Mouse (Mus musculus) ES-CJ7 (cell line): Measurements from ENCODE around the gene Crlf2.

Experiments used
- DNase-seq: peaks from one replicate; pipeline ENCODE4 v3.0.0; 2011; ENCODE audit warnings: low read depth, low spot score

Crlf2 gene

DNA sequence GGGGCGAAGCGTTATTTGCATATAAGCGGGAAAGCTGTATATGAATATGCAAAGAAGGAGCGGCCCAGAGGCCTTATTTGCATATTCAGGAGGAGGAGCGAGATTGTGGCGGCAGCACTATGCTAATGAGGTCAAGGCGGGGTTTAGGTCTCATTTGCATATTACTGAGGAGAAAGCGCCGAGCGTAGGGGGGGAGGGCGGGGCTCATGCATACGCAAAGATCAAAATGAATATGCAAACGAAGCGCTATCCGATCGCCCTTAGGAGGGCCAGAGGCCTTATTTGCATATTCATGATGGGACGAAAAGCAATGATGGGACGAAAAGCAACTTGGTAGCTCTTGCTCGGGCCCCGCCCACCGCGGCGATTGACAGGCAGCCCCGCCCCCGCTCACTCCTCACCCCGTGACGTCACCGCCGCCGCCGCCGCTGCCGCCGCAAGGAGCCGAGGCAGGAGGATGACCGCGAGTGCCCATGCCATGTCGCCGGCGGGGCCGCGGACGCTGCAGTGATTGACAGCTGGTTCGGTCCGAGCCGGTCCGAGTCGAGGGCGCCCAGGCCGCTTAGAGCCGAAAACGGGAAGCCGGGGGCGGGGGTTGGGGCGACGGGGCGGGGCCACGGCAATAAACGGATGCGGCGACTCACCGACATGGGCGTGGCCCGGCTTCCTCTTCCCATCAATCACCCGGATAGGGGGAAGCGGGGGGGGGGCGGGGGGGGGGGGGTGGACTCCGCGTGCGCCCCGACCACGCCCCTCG, at the start of gene Crlf2:
Gene Crlf2 (minus strand): TSS at position 590 of the 757 bp plus-strand sequence.
- peak; percentile 98 for DNase-seq

DNA sequence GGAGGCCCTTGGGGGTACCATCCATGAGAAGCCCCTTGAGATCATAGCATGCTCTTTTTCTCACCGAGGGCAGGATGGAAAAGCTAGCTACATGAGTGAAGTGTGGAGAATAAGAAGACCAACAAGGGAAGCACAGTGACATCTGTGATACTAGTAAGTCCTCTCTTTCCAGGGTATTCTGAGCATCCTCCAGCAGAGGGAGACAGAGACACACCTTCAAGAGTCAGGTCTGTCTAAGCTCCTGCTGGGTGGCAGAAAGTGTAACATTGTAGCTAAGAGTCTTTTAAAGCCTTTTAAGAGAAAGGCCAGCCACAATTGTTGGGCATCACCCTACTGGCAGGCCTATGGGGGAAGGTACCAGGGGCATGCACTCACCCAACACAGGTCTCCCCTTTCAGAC, 43.8 kb upstream of the Crlf2 start:
- DNase-seq, result peak; percentile 43

DNA sequence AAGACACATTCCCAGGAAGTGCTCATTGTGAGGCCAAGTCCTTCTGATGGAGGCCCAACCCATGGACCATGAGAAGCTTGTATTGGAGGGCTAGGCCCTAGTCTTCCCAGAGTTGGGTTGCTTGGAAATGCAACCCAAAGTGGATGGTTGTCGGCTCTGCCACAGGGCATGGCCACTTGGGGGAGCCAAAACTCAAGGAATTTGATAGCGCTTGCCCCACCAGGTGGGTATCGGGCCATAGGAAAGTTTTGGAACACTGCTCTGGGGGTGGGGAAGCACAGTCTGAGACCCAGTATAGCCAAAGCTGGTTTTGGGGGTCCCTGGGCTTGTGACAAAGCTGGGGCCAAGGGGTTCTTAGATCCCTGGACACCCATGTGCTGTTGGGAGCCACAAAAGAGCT, 42.3 kb upstream of the Crlf2 start:
- peak; percentile 52 for DNase-seq

DNA sequence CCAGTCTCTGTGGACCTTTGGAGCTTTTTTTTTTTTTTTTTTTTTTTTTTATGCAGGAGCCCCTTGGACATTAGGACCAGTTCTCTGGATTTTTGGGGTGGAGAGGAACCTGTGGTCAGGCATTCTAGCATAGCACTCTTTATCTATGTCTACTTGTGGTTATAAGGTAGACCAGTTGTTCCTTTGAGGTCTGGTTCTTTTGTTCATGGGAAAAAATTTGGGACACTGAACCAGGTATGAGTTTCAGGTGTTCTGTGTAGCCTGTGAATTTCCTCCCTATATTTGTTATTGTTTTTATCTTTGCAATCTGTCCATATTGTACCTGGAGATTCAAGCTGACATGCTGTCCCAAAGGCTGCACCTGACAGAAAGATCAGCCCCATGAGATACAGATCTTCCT, 40.1 kb upstream of the Crlf2 start:
- DNase-seq, result no peak

DNA sequence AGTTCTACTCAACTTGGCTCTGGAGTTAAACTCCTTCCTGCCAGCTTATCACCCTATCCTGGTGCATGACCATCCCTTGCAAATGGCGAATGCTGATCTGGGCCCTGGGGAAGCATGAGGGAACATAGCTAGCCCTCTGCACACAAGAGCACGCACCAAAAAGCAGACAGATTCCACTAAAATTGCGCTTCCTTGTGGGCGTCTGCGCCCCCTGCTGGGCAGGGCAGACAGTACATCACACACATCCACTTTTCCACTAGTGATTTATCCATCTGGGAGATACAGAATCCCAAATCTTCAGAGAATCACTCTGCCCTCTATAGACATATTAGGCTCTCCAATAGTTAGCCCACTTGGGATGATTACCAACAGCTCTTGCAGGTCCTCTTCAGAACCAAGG, 37.9 kb upstream of the Crlf2 start:
- peak; percentile 54 for DNase-seq

DNA sequence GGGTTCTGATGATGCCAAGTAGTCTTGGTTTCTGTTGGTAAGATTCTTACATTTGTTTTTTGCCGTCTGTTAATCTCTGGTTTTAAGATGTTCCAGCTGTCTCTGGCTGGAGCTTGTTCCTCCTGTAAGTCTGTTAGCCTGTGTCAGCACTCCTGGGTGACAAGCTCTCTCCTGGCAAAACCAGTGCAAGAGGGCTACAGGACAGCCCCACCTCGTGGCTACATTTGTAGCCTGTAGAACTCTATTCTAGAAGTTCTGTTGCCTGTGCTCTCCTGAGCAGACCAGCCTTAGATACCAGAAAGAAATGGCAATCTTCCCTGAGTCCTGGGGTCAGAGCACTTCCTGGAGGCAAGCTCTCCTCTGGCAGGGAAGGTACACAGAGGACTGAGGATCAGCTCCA, 4.0 kb upstream of the Crlf2 start:
- DNase-seq, result peak; percentile 24

DNA sequence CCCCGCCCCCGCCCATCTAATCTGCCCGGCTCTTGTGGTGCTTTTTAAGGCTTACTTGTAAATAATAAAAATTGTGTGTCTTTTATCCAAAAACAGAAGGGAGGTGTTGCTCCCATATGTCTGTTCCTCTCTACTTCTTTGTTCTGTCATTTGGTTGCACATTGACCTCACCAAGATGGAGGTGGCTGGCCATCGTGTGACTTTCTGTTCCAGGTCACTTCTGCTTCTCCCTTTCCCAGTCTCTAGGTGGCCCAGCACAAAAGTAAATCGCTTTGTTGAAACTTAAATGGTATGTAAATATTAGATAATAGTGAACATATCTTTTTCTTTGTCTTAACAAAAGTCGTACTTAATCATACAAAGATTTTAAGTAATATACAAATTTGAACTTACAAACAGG, 398 bp upstream of the Crlf2 start:
- peak; percentile 66 for DNase-seq

DNA sequence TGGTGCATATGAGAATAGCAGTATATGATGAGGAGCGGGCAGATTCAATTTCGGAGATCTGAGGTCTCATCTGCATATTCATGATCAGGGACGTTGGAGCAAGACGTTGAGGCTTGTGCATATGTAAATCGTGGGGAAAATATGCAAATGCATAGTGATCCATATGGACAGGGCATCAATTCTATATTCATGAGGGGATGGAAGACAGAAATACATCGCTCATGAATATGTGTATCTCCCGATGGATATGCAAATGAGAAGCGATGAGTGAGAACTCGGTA, 730 bp downstream of the Crlf2 start:
- DNase-seq, result no peak

DNA sequence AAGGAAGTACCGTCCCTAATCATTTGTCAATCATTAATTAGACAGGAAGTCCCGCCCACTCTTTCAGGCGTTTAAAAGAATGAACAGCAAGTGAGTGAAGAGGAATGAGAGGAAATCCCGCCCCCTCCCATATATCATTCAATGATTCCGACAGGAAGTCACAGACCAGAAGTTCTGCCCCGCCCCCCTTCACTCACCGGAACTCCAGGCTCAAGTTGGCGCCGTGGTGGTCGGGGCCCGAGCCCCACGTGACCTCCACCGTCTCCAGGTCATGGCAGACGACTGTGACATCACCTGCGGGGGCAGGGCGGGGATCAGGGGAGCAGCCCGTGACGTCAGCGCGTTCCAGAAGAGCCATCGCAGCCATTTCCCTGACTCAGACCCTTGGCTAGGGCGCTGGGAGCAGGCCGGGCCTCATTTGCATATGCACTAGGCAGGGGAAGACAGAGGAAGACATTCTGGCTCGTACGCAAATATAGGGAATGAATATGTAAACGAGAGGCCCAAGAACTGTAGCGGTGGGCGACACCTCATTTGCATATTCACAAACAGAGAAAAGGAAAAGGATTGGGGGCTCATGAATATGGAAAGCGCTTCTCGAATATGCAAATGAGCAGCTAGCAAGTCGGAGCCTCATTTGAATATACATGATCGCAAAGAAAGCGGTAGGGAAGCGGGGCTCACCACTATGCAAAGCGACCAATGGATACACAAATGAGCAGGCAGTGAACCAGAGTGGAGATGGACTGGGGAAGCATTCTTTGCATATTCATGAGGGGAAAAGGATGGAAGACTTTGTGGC, 1.3 kb downstream of the Crlf2 start:
- peak; percentile 99 for DNase-seq

DNA sequence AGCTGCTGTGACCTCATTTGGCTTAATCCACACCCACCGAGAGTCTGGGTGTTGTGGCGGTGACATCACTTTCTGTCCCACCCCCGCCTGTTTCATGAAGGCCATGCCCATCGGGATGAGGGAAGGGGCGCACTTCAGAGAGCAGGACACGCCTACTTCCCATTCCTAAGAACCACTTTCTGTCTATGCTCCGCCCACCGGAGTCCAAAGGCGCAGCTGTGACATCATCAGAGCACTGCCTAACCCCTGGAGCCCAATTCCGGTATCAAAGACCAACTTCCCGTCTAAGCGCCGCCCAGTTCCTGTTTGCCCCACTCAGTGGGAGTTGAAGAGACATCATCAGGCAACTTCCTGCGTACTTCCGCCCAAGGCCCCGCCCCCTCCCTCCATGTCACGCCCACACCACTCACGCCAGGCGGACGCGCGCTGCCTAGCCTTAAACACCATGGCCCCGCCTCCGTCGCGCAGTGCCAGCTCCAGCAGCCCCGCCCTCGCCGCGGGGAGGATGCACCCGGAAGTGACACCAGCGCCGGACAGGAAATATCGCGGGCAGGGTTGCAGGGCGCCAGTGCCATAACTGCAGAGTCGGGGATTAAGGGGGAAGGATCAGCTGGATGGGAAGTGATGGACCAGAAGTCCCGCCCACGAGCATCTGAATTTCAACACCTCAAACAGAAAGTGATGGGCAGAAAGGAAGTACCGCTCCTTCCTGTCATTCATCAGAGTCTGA, 2.0 kb downstream of the Crlf2 start:
- DNase-seq, result peak; percentile 99

DNA sequence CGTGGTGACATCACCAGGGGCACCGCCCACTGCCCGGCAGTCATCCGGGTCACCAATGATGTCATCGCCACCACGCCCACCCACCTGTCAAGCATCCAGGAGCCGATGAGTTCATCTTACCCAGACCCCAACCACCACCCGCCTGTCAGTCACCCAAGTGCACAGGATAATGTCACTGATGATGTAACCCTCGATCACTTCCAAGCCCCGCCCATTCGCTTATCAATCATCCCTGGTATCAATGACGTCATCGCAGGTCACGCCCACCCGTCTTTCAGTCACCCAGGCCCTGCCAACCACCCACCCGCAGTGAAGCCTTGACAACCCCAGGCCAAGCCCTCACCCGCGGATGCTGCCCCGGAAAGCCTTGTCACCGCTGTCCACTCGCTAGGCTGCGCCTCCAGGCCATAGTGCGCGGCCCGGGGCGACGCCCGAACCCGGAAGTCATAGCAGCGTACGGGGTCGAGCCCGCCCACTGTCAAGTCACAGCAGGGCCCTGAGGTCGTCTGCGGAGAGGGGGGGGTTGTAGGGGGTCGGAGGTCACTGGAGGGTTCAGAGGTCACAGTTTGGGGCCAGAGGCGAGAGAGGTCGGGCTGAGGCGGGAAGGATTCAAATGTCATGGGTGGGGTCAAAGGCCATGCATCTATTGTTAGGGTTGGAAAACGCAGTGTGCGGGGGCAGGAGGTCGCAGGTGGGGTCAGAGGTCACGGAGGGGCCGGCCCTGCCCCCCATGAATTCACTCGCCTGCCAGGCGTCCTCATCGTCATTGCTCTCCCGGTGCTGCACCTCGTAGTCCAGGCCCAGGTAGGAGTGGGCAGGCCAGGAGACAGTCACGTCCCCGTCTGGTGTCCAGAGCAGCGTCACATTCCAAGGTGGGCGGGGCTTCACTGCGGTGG, 2.9 kb downstream of the Crlf2 start:
- peak; percentile 80 for DNase-seq

DNA sequence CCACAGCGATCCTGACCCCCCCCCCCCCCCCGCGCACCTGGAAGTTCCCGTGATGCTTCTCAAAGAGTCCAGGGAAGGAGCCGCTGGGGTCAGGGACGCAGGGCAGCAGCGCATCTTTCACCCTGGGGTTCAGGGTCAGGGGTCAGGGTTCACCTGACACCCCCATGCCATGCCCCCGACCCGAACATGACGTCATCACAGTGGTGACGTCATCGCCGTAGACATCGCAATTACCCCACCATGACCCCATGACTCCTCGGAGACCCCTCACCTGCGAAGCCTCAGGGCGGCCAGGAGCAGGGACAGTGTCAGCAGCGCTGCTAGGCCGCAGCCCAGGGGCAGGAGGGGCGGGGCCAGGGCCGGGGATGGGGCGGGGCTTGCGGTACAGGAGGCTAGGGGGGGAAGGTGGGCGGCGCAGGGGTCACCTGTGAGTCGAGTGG, 3.5 kb downstream of the Crlf2 start:
- no peak for DNase-seq

DNA sequence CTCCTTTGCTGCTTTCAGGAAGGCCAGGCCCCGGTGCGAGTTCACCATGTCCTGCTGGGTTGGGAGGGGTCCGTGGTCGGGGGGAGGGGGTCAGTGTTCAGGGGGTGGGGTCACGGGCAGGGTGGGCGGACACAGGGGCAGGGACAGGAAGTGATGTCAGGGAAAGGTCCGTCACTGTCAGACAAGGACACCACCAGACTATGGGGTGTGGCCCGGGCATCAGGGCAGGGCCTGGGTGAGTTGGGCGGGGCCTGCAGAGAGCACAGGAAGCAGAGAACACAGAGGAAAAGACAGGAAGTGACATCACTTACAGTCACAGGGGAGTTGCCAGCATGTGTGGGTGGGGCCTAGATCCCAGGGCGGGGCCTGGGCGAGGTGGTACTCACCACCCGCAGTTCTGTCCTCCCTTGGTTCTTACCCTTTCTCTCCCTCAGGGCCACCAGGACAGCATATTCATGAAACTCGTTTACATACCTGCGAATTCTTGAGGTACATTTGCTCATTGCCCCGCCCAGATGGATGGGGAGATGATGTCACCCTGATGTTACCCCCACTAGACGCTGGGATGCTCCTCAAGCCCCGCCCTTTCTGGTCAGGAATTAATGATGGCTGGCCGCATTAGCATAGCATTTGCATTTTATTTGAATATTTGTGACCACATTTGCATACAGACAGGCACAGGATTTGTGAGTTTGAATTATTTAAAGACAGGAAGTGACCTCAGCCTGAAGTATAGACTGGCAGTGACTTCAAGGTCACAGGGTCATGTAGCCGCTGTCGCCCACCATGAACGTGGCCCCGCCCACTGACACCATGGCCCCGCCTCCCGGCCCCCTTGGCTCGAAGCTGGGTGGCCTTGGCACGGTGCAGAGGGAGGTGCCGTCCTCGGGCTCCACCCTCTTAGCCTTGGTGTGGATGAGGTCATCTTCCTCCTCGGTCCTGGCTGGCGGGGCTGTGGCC, 4.4 kb downstream of the Crlf2 start:
- DNase-seq, result peak; percentile 74

DNA sequence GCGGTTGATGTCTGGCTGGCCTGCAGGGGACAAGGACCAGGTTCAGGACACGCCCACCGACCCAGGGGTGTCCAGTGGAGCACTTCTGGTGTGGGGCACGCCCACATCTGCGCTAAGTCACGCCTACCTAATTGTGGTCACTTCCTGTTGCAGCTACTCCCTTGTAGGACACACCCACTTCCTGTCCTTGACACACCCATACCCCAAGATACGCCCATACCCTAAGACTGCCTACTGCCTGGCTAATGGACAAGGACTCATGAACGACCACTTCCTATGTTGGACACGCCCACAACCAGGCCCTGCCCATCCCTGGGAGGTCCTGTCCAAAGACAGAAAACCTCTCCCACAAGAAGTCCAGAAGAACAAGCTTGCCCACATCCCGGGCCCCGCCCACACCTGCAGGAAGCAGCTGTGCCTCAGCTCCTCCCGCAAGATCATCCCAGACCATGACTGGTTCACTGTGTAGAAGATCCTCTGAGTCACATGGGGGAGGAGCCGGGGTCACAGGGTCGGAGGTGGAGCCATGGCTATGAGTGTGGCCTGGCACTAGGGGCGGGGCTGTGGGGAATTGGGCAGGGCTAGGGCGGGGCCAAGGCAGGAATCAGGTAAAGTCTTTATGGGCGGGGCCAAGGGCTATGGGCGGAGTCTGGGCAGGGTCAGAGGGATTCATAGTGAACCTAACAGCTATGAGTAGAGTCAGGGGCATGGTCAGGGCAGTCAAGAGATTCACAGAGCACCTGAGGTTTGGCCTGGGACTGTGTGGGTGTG, 5.4 kb downstream of the Crlf2 start:
- peak; percentile 86 for DNase-seq

DNA sequence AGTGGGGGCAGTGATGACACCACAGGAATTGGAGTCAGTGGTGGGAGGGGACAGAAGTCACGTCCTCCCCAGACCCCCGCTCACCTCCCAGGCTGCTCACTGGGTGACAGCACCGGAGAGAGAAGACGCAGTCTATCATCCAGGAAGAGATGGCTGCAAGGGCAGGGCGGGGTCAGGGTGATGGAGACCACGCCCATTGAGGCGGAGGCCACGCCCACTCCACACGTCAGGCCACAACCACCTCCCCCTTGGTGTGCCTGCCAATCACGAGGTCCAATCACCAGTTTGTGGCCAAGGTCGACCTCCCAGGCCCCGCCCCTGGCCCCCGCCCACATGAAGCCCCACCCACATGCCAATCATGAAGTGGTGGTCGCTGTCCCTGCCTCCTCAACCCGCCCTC, 6.3 kb downstream of the Crlf2 start:
- peak; percentile 48 for DNase-seq

DNA sequence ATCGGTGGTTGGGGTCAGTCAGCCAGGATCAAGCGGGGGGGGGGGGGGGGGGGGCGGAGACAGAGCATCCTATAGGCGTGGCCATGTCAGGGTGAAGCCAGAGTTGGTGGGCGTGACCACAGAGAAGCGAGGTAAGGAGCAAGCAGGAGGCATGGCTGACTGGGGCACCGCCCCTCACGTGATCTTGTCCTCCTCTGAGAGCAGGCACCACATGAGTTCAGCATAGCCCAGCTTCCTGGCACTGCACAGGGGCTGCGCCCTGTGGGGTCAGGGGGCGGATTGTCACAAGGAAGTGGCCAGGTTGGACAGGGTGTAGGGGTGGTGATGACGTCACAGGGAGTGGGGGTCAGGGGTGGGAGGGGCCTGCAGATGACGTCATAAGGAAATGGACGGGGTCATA, 6.7 kb downstream of the Crlf2 start:
- DNase-seq, result peak; percentile 53

DNA sequence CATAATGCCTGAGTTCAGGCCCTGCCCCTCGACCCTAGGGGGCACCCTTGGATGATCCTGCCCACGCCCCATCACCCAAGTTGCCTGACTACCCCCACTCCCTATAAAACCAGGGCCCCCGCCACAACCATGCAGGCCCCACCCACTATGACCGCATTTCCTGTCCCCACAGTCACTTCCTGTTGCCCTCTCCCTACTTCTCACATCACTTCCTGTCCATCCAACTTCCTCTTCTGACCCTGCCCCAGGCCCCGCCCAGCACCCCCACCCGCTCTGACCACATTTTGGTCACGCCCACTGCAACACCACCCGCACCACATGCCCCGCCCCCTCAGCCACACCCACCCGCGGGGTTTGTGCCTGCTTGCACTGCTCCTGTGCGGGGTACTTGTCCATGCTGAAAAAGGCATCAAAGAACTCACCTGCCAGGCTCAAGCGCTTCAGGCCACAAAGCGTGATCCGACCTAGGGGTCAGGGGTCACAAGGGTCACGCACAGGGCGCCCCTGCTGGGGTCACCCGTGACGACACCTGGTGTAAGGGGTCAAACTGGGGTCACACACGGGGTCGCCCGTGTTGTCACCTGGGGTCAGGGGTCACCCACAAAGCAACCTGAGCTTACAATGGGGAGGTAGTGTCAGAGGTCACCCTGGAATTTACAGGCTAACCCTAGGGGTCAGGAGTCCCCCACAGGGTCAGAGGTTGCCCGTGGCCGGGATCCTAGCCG, 7.6 kb downstream of the Crlf2 start:
- DNase-seq, result peak; percentile 42

DNA sequence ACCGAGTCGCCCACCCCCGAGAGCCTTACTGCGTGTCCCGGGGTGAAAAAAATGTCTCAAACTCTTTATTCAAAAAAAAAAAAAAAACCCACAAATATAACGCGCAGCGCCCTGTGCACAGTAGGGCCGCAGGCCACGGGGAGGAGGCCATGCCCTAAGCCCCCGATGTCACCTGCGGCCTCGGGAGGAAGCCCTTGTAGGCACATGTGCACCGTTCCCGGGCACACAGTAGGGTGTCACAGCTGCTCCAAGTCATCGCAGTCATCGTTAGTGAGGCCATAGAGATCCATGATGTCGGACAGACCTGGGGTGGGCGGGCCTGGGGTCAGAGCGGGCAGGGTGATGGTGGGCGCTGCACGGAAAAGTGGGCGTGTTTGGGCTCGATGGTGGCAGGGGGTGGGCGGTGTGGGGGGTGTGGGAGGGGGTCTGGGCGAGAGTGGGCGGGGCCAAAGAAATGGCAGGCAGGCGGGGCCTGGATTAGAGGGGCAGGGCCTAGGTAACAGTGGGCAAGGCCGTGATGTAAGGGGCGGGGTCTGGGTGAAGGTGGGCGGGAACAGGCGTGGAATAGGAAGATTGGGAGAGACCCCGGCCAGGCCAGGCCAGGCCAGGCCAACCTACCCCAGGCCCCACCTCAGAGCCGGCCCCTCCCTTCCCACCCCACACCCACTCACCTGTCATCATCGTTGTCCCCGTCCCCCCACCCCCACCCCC, 8.4 kb downstream of the Crlf2 start:
- DNase-seq, result peak; percentile 25
